Mouse (Mus musculus) bone marrow macrophage, adult 2 months (primary cell): Measurements from ENCODE around the gene Zswim7. TPM values are rescaled to one million over a fixed set of nuclear protein-coding genes. Genes with fewer than 3 reads are reported as not detected.

Source experiments
- H3K27ac ChIP-seq: 2 replicates; pipeline ENCODE4 v1.5.1; 2012; ENCODE audit warnings: low read depth, low read length; ENCODE audit not compliant: insufficient read depth
- H3K4me1 ChIP-seq: 2 replicates; pipeline ENCODE4 v1.6.1; 2012; ENCODE audit warnings: low read length; ENCODE audit not compliant: control insufficient read depth, insufficient read depth
- H3K4me3 ChIP-seq: 2 replicates; pipeline ENCODE4 v1.5.1; 2012; ENCODE audit warnings: mild to moderate bottlenecking, low read length, moderate library complexity; ENCODE audit not compliant: insufficient read depth
- CTCF ChIP-seq: IDR thresholded peaks from 2 replicates; pipeline ENCODE4 v1.5.1; 2012; ENCODE audit warnings: low read depth, mild to moderate bottlenecking, low read length, moderate library complexity
- POLR2A ChIP-seq: IDR thresholded peaks from 2 replicates; pipeline ENCODE4 v1.6.1; 2012; ENCODE audit warnings: mild to moderate bottlenecking, low read depth, low read length, borderline replicate concordance
- polyA plus RNA-seq: library from polyadenylated mRNA; stranded (reverse); fragments of >200 nt; gene quantifications from 2 replicates; pipeline ENCODE4 v1.2.4, GENCODE M21; 2012; ENCODE audit not compliant: missing spikeins, insufficient read depth, insufficient read length

The Zswim7 gene
- polyA plus RNA-seq, 1 experiment = 6.9 TPM

GRCm38 (mm10) chr11:62240631-62241261 is 40.4 kb downstream of the Zswim7 start:
- H3K27ac ChIP-seq = no peak overlapping the region
- H3K4me1 ChIP-seq = no peaks in the 10 kb centered on the region
- no peak for TF ChIP-seq CTCF
- TF ChIP-seq POLR2A = no peak
- no peak overlapping the region for H3K4me3 ChIP-seq

- Histone ChIP-seq H3K4me1 (peaks cover 40% of the 10 kb centered on the region), H3K4me3 (no peak overlapping the region), H3K27ac (no peak overlapping the region)
- TF ChIP-seq POLR2A (no peak), CTCF (no peak)
Observed at GRCm38 (mm10) chr11:62224797-62225196, 56.4 kb downstream of the Zswim7 start.

GRCm38 (mm10) chr11:62223962-62224361 is 57.2 kb downstream of the Zswim7 start:
- H3K4me3 ChIP-seq = no peak overlapping the region
- TF ChIP-seq CTCF (no peak), POLR2A (no peak)
- H3K27ac ChIP-seq = peak overlapping the region; percentile 5
- peaks cover 42% of the 10 kb centered on the region for H3K4me1 ChIP-seq

- Histone ChIP-seq H3K4me1 (peaks cover 48% of the 10 kb centered on the region), H3K27ac (peak overlapping the region; percentile 5; the same call in 1 of the 2 replicates), H3K4me3 (0 out of 2 replicates have a peak overlapping the region, but pooled peaks have one; percentile 12)
- no peak for TF ChIP-seq POLR2A
- no peak for TF ChIP-seq CTCF
Observed at GRCm38 (mm10) chr11:62223416-62223815, 57.8 kb downstream of the Zswim7 start.

GRCm38 (mm10) chr11:62220756-62221510 is 60.2 kb downstream of the Zswim7 start:
- H3K4me1 ChIP-seq = peaks cover 56% of the 10 kb centered on the region
- no peak overlapping the region for H3K4me3 ChIP-seq
- 0 out of 2 replicates have a peak, but pooled peaks have one; percentile 16 for TF ChIP-seq CTCF
- no peak for TF ChIP-seq POLR2A
- peak overlapping the region; percentile 26 for H3K27ac ChIP-seq

- Histone ChIP-seq H3K27ac (peak overlapping the region; percentile 4; the same call in 1 of the 2 replicates), H3K4me1 (peaks cover 36% of the 10 kb centered on the region), H3K4me3 (no peak overlapping the region)
- TF ChIP-seq CTCF = no peak
- TF ChIP-seq POLR2A = no peak
Observed at GRCm38 (mm10) chr11:62217751-62218150, 63.4 kb downstream of the Zswim7 start.

Other genes with a start within 250 kb of the Zswim7 start
- 1.4 and 2.3 TPM in 2 replicates for gene Adora2b, start 32.4 kb downstream of the Zswim7 start, polyA plus RNA-seq
- gene Ttc19, start 98 bp upstream of the Zswim7 start, polyA plus RNA-seq = 5.7 and 6.7 TPM in 2 replicates
- 3.4 and 3.6 TPM in 2 replicates for gene Pigl, start 177.1 kb upstream of the Zswim7 start, polyA plus RNA-seq
- gene Ncor1, start 177.2 kb upstream of the Zswim7 start, polyA plus RNA-seq = 150 and 164 TPM in 2 replicates